Mouse (Mus musculus): ENCODE measurements around the gene Naaladl2.

DNA sequence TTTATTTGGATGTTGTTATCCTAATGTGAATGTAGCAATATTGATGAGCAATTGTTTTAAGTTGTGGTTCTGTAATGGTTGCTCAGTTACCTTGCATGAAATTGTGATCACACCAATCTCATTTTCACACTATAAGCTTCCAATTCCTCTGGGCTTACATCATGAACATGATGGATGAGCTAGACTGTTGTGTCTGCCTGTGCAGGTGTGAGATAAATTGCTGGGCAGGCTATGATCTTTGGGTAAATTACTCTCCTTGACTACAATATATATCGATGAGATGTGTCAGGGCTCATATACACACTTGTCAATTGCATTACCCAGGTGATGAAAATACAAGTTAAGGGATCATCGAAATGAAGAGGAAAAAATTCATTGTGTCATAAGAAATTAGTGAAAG lies 1197.9 kb downstream of the Naaladl2 start:
- TF ChIP-seq POLR2A (IDR thresholded peaks at IDR 0.05; ENCODE audit: borderline replicate concordance, insufficient read depth, low read length): no peak
- no peak for TF ChIP-seq CTCF (IDR thresholded peaks at IDR 0.05; ENCODE audit: borderline replicate concordance, insufficient read depth, low read depth, low read length)
